Mouse (Mus musculus) urinary bladder, postnatal 10 days (tissue): Measurements from ENCODE around the gene Ptprq.

Source experiments
- DNase-seq: peaks from one replicate; pipeline ENCODE4 v3.0.0; 2022; ENCODE audit warnings: low spot score

Gene Ptprq

DNA sequence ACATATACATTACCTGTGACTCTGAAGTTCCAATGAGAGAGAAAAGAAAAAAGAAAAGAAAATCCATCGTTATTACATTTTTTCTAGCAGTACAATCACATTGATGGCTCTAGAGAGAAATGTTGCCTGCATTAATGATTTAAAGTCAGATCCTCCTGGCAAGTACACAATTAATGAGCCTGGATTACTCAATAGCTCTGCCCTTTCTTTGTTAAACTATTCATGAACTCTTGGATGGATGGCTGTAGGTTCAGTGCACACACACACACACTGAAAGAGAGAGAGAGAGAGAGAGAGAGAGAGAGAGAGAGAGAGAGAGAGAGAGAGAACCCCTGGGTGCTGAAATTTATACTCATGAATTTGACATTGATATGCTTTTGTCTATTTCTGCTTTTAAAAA, at the start of gene Ptprq:
Ptprq (minus strand) TSS at position 246 of the 400 bp plus-strand sequence.
- DNase-seq: no peak

DNA sequence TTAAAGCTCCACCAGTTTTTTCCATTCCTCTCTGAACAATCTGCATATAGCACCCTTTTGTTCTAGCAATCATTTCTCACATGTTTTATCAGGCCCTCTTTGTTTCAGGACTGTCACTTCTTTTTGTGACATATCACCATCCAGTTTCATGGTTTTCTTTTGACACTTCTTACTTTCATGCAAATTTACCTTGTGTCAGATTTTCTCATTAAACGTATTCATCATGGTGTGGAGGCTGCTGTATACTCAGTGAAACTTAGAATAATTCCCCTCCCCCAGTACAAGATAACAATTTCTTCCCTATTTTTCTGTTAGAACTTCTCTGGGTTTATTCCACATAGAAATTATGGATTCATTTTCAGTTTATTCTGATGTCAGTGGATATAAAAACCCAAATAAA, 39.8 kb upstream of the Ptprq start:
- DNase-seq: no peak

- DNase-seq: no peak
Measured at GRCm38 (mm10) chr10:107753471-107753870, 33.6 kb upstream of the Ptprq start.

DNA sequence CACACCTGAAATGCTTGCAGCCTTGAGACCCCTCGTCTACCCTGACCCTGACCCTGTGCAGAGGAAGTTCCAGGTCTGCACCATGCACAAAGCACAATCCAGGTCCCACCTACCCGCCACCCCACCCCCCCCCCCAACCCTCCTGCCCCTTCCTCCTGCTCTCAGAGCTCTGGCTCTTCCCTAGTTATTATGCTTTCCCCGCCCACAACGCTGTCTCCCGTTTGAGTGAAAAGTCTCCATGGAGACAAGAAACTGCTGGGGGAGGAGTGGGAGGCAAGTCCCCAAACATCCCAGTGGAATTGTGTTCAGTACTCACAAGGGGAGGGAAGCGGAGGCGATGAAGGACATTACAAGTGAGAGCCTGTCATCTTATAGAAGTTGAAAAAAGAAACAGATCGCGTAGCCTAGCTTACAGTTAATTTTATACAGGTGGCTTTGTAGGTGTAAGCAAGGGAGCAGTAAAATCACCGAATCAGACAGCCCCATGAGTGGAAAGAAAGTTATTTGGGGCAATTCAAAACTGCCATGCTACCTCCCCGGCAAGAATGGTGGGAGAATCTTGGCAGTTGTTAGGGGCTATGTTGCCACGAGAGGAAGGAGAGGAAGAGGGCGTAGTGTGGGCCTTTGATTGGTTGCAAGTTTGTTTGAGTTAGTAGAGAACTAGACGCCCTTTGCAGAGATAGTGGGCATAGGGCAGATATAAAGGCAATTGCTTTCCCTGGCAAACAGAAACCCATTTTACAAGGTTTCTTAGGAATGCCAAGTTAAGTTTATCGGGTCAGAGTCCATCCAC, 32.7 kb upstream of the Ptprq start:
- no peak for DNase-seq

GRCm38 (mm10) chr10:107751944-107752343, 32.1 kb upstream of the Ptprq start:
- DNase-seq: no peak

DNA sequence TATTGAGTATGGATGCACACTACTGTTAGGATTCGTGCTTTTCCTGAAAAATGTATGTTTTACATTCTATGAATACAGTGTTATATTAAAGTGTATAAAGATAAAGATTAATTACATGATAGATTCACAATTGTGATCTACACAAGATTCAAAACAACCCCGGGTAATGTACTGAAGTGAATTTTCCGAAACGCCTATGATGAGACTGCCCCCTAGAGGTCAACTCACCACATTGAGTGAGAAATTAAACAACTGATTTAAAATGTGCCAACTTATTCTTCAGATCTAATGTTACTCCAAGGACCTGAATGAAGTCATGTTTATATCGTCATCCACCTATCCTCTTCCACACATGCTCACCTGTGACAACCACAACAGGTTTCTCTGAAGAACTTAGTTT, 27.7 kb upstream of the Ptprq start:
- DNase-seq: no peak

GRCm38 (mm10) chr10:107746717-107747116, 26.9 kb upstream of the Ptprq start:
- no peak for DNase-seq

DNA sequence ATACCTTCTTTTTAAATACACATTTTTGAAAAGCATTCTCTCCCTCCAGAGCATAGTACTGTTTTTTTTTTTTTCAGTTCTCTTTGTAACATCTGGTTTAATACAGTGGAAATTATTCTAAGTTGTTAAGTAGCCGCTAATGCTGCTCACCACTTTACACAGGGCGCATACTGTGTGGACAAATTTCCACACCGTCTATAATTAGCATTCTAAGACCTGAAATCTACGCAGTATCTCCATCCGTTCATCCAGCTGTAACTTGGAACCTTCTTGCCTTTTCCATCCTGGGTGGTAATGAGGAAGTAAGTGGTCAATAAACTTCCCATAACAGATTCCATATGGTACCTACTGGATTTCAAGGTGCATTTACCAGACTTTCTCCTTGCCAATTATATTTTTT, 20.0 kb upstream of the Ptprq start:
- no peak for DNase-seq

- no peak for DNase-seq
Measured at GRCm38 (mm10) chr10:107737743-107738142, 17.9 kb upstream of the Ptprq start.

DNA sequence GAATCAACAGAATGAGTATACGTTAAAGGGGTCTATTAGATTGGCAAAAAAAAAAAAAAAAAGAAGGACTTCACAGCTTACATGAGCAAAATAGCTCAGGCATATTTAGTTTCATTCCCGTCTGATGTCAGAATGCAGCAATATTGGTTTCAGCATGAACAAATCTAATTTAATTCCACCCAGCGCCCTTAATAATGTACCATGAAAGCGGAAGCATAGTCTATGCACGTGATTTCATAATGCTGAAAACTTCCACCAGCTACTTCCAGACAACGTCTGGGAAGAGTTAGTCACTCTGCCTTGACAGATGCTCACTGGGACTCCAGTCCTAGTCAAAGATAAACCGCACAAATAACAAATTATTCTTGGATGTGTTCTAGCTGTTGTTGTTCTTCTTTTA, 15.6 kb upstream of the Ptprq start:
- no peak for DNase-seq

DNA sequence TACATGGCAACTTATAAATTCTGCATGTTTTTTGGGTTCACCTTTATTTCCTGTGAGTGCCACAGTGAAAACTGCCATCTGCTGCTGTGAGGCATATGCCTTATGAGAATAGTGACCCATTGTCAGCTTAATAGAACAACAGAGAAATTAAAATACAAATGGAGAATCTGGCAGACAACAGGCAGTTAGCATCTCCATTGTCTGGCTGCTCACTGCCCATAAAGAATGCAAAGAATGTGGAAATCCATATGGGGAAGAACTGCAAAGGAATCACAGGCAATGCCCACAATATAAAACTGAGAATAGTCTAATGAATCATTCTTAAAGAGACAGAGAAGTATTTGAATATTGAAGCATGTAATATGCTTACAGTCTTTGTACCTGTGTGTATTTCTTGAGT, 14.5 kb upstream of the Ptprq start:
- DNase-seq: no peak

GRCm38 (mm10) chr10:107725631-107726030, 5.8 kb upstream of the Ptprq start:
- no peak for DNase-seq

- DNase-seq: no peak
Measured at GRCm38 (mm10) chr10:107704443-107704842, 15.4 kb downstream of the Ptprq start.

DNA sequence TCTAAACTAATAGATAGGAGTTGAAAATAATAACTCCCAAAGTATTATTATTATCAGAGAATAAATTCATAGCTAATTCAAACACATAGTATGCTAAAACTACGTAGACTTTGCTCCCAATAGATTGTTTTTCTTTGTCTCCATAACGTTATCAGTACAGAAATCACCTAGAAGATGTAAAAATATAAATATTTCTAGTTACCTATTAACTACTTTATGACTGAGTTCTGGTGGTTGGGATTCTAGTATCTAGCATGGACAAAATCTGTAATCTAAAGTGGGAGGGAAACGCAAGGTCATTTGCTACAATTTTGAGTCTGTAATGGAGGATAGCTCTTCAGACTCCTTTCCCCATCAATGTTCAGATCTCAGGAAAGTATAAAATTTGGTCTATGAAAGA, 18.9 kb downstream of the Ptprq start:
- no peak for DNase-seq

GRCm38 (mm10) chr10:107698716-107699115, 21.1 kb downstream of the Ptprq start:
- DNase-seq: no peak

- no peak for DNase-seq
Measured at GRCm38 (mm10) chr10:107697177-107697576, 22.7 kb downstream of the Ptprq start.

GRCm38 (mm10) chr10:107687382-107687781, 32.5 kb downstream of the Ptprq start:
- DNase-seq: no peak

- no peak for DNase-seq
Measured at GRCm38 (mm10) chr10:107675994-107676393, 43.9 kb downstream of the Ptprq start.

DNA sequence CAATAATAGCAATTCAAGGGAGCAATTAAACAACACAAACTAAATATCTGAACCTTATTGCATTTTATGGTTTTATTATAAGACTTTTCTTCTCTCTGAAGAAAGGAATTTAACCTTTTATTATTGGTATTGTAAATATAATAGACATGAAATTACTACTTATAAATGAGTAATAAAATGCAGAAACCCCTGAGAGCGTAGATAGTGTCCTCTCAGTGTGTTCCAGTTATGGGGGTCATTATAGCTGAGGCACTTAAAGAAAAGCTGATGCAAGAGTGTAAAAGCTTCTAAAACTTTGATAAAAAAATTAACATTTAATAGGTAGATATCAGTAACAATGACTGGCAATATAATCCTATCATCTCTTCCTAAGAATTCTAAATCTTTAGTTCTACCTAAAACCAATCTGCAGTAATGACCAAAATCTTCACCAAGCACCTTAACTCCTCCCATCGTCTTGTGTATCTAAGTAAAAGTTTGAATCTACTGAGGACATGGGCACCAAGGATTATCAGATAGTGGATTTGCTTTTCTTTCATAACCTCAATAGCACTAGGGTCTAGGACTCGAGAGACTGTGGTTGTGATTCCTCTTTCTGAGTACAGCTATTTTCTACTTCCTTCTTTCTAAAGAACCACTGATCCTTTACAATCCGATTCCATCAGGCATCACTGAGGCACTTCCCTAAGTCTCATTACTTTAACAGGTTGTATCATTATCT, 51.3 kb downstream of the Ptprq start:
- no peak for DNase-seq

GRCm38 (mm10) chr10:107662372-107663065, 57.3 kb downstream of the Ptprq start:
- DNase-seq: no peak

DNA sequence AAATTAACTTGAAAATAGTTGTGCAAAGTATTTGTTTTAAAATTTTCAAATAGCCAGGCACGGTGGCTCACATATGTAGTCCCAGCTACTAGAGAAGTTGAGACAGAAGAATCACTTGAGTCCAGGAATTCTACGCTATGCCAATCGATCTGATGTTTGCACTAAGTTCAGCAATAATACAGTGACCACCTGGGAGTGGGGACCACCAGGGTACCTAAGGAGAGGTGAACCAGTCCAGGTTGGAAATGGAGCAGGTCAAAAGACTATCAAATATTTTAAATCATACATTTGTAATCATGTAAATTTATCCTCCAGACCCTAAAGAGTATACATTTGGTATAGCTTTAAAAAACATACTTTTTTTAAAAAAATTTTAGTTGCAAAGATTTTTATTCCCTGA, 57.9 kb downstream of the Ptprq start:
- no peak for DNase-seq

- no peak for DNase-seq
Measured at GRCm38 (mm10) chr10:107659141-107659540, 60.7 kb downstream of the Ptprq start.

DNA sequence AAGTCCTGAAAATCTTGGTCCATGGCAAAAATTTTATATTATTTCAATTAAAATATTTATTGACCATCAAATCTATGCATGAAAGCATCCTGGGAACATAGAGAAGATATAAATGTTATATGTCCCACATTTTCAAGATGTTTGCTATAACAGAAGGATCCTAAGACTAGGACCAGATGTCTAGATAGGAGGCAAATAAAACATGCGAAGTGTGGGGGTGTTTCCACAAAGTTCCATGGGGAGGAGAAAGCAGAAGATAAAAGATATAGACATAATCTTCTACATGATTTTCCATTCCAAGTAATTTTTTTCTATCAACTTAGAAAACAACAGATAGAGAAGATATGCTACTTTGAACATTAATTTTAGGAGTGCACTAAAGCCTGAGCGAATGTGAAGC, 70.2 kb downstream of the Ptprq start:
- no peak for DNase-seq
